Mouse (Mus musculus) urinary bladder, postnatal 25 days (tissue): ENCODE results near the gene Il3.

Experiments
- DNase-seq: peaks from one replicate; pipeline ENCODE4 v3.0.0; 2022; ENCODE audit warnings: low spot score

Il3 gene

GRCm38 (mm10) chr11:54271437-54271949 lies 4.4 kb upstream of the Il3 start:
- DNase-seq = no peak

GRCm38 (mm10) chr11:54269191-54269896 lies 2.3 kb upstream of the Il3 start:
- DNase-seq = no peak

DNA sequence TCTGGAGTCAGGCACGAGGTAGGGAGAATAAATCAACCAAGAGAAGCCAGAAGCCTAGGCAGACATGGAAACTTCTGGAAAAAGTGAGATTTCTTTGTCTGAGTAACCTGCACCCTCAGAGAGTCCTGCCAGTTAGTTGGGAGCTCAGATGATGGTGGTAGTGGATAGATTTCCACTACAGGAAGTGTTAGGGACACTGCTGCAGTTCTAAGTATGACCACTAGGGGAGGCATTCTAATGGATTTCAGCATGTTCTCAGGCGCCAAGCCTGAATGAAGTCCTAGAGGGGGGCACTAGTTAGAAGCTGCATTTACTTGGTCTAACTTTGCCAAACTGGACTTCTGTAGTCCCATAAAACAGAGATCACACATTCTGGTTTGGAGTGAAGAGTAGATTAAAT lies 2.5 kb downstream of the Il3 start:
- peak; percentile 25 for DNase-seq

DNA sequence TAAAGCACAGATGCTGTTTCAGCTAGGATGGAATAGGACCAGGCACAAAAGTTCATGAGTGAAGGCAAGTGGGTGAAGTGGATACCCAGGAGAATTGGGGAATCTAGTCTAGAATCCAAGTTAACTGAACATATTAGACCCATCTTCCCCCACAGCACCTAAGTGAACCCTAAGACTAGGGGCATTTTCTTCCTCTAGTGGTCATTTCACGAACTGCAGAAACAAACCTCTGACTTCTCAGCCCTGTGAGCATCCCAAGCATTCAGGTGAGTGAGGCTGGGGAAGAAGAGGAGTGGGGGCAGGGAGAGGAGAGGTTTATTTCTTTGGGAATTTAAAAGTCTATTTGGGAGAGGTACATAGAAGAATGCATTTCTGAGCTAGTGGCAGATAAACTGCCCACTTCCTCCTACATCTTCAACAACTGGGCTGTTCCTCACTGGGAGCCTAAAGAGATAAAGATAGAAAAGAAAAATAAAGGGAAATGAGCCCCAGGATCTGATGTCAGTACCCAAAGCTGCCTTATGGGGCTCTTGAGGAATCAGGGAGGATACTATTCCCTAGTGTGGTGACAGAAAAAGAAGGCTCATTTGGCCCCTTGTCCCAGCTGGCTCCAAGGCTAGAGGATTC lies 3.6 kb downstream of the Il3 start:
- no peak for DNase-seq

GRCm38 (mm10) chr11:54256624-54257376 lies 10.3 kb downstream of the Il3 start:
- peak; percentile 35 for DNase-seq

DNA sequence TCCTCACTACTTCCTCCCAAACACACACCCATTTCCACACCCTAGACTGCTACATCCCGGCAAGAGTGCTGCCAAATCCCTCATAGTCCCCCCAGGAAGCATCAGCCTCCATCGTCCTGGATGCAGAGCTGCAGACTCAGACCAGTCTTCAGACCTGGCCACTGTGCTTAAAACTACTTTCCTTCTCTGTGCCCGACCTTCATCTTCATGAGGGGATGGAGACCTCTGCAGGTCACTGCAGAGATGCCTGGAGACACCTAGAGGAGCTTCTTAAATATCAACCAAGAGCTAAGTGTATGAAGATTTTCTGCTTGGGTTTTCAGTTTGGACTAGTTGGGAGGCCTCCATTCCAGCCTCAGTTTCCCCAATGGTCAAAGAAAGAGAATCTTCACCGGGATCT lies 13.0 kb downstream of the Il3 start:
- no peak for DNase-seq

GRCm38 (mm10) chr11:54250575-54250974 lies 16.5 kb downstream of the Il3 start:
- DNase-seq = no peak

DNA sequence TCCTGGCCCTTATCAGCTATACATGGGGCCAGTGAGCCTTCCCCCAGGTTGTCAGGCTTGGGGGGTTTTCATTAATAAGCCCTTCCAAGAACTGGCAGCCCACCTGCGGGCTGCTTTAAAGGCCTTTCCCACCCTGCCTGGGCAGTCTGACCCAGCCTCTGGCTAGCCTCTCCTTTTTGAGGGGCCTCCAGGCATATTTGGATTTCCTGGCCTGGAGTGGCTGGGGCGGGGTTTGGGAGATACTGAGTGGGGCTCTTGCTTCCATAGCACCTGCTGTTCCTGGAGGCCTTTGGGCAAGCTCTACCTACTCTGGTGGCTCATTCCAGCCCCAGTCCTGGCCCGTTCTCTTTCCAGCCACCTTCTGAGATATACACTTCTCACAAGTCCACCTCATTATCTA lies 17.3 kb downstream of the Il3 start:
- DNase-seq = no peak

DNA sequence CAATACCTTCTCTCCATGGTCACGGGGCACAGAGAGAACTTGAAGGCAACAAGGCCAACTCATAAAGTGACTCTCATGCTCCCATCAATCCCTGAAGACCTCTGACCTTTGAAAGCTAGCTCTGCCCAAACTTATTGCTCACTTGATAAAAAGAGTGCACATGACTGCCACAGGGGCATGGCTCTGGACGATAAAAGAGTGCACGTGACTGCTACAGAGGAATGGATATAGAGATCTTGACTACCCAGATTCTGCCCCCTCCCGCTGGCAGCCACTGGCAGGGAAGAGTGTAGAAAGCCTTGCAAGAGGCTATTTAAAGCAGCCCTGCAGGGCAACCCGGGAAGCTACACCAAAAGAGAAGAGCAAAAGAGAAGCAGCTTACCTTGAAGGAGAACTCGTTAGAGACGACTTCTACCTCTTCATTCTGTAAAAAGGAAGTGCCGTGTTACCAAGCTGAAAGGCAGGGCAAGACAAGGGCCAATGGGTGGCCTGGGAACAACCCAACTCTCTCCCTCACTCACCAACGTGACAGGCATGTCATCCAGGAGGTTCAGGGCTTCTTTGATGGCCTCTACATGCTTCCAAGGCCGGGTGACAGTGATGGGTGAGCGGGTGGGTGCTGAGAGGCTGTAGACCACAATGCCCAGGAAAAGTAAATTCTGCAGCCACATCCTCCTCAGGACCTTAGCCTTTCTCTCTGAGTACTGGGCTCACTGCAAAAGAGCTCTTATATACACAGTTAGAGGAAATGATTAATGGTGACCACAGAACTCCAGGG lies 17.9 kb downstream of the Il3 start, which contains the start of gene Csf2:
Gene Csf2 (minus strand): TSS at position 728 of the 778 bp plus-strand sequence.
- DNase-seq = no peak

GRCm38 (mm10) chr11:54247251-54247950 lies 19.7 kb downstream of the Il3 start:
- no peak for DNase-seq

DNA sequence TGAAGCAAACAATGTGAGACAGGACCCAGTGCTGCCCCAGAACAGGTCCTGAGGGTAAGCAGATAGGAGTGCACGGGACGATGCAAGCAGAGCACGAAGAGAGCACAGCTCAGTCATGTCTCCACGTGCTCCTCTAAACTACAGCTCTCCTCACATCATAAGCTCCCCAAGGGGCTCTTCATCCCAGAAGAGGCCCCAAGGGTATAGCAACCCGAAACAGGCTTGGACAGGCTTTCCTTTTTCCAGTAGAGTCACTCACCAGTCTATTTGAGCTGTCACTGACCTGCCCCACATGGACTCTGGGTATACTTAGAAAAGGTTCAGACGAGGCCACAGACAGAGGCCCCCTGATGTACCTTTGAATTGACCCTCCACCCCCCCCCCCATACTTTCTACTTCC lies 22.6 kb downstream of the Il3 start:
- no peak for DNase-seq

DNA sequence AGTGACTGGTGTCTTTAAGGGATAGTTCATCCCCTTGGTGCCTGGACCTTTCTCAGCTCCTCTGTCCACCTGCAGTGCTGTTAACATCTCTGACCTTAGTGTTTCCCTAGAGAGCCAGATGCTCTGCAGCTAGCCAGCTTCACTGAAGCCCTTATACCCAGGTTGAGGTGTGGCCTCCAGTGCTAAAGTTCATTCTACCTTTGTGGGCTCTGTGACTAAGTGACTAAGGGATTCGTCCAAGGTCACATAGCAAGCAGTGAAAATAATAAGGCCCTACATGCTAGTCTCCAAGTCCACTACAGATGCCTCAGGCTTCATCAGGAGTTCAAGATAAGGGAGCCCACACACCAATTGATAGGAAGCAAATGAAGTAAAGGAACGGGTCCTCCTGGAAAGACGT lies 24.6 kb downstream of the Il3 start:
- DNase-seq = no peak

DNA sequence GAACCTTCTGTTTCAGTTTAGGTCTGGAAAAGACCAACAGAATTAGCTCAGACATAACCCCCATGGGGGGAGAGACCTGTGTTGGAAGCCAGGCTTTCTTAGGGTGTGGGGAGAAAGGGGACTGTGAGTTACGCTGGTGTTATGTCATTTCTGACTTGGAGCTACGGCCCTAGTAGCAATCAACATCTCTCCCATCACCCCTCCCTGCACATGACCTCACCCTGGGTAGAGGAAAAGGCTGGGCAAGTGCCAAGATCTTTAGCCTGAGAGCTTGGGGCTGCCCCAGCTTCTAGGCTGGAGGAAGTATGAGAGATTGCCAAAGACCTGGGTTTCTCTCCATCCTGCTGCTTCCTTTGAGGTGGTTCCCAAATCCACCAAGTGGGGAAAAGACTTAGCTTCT lies 30.1 kb downstream of the Il3 start:
- no peak for DNase-seq

- DNase-seq = no peak
Observed at GRCm38 (mm10) chr11:54227478-54227877, 39.6 kb downstream of the Il3 start.

- no peak for DNase-seq
Observed at GRCm38 (mm10) chr11:54224475-54224986, 42.5 kb downstream of the Il3 start.

GRCm38 (mm10) chr11:54223637-54224474 lies 43.2 kb downstream of the Il3 start:
- DNase-seq = no peak

DNA sequence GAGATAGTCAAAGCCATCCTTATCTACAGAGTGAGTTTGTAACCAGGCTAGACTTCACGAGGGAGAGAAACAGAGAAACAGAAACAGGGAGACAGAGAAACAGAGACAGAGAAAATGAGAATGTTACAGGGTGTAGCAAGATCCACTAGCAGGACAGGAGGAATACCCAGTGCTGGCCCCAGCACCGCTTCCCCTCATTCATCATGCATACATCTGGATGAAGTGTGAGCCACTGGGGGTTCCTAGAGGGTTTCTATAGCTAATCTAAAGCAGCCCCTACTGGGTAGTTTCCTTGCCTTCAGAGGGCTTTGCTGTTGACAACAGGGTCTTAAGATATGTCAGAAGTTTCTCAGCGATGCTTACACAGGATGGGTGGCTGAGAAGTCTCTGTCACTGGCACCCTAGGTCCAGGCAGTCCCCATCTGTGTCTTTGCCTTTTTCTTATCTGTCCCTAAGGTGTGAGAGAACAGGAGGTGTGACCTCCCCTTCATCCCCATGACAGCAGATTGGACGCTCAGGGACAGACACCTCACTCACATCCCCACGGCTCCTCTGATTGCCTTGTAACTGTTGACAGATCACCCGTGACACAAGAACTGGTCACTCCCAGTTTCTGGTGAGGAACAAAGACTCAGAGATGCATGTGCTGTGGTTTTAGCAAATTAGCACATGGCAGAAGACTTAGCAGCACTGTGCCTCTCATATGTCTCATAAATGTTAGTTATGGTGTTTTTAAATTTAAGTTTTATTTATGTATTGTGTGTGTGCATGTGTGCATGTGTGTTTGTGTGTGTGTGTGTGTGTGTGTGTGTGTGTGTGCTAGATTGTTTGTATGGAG lies 47.0 kb downstream of the Il3 start:
- DNase-seq = no peak

GRCm38 (mm10) chr11:54219191-54219590 lies 47.9 kb downstream of the Il3 start:
- DNase-seq = no peak

DNA sequence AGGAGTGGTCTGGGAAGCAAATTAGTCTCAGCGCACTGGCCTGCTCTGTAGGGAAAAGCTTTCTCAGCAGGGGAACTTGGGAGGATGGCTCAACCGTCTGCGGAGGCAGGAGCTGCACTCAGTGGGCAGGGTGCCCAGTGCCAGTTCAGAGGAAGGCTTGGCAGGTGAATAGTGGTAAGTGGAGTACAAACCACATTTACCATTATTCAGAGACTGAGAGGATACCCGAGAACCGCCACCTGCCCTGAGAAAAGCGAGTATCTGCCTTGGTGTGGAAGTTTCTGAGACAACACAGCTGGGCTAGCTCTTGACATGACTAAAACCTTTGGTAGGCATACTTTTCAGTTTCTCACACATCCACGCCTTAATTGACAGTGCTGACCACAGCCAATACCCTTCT lies 49.7 kb downstream of the Il3 start:
- no peak for DNase-seq
